Mouse (Mus musculus): ENCODE measurements around the gene Nup107.

Nup107 gene

DNA sequence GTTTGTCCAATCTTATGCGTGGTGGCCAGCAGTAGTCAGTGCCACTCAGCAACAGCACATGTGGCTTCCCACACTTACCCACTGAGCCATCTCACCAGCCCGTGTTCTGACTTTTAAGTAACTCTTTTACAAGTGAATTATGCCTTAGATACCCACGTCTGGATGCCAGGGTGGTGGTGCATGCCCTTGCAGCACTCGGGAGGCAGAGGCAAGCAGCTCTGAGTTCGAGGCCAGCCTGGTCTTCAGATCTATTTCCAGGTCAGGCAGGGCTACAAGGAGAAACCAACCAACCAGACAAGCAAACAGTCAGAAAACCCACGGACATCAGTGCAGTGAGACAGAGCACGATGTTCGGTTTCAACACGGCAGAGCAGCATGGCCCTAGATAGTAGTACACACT, 9.4 kb upstream of the Nup107 start:
- no peak for DNase-seq

DNA sequence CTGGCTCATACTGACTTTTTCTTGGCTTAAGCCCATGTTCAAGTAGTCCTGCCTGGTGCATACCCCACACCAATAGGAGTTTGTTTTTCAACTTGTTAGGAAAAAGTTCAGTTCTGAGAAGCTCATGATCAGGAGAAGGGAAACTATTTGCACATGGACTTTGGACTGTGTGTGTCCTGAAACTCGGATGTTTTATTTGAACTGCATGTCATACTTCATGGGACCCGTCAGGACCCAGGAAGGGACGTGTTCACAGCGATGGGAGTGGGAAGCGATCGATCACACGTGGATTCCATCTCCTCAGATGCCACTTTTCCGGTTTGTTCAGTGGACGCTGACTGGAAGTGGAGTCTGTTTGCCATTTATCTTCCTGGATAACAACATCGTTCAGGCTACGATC, 7.3 kb upstream of the Nup107 start:
- no peak for DNase-seq

DNA sequence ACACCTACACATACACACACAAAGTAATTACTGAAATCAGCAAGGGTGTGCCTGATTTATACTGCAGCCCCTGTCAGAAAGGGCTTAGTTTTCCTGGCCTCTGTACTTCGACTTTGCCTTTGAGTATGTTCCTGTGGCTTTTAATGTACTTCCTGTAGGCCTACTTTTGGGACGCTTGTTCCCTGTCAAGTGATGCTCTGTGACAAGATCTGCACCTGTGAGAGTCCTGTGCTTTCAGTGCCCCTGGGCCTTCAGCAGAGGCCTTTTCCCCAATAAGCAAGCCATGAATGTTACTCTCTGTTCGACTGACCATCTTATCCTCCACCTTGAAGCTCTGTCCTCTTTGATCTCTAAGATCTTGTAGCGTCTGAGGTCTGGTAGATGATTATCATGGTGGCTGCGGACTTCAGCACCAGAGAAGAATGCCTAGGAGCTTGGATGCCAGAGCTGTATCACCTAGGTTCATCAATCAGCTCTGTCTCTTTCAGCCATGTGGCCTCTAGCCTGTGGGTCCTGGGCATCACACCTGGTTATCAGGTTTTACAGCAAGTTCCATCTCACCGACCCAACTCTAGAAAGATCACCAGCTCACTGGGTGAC, 6.0 kb upstream of the Nup107 start:
- DNase-seq, result no peak

DNA sequence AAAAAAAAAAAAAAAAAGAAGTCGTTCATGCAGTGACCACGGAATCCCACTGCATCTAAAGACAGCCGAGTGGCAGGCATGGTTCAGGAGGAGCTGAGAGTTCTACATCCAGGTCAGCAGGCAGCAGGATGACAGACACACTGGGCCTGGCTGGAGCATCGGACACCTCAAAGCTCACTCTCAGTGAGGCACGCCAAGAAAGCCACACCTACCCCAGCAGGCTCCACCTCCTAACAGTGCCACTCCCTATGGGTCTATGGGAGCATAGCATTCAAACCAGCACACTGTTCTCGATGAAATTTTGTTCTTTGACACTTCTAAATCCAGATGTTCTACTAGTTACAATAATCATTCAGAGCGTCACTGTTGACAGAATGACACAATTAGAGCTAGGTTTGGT, 5.2 kb upstream of the Nup107 start:
- DNase-seq, result no peak

DNA sequence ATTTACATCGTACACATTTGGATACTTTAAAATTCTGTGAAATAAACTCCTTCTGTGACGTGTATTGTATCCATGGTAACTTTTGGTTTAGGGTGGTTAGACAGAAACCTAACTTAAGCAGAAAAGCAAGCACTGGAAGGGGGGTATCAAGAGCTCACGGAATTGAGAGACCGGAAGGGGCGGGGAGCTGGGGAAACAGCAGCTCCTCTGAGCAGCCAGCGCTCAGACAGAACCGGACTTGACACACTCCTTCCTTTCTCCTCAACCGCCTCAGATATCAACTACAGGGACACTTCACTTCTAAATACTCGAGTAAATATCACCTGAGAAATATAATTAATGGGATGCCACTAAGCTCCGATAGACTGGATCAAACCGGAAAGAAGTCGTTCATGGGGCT, 4.6 kb upstream of the Nup107 start:
- DNase-seq, result no peak

DNA sequence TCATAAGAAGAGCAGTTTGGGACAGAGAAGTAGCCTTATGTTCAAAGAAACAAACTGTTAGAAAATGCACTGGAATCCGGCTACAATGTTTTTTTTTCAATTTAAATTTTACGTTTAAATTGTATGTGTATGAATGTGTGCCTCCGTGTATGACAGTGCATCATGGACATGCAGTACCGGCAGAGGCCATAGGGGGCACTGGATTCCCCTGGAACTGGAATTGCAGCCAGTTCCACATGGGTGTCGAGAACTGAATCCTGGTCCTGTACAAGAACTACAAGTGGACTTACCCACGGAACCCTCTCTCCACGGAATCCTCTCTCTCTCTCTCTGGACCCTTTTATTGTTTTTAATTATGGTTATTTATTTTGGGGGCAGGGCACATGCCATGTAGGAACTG, 3.7 kb upstream of the Nup107 start:
- no peak for DNase-seq

DNA sequence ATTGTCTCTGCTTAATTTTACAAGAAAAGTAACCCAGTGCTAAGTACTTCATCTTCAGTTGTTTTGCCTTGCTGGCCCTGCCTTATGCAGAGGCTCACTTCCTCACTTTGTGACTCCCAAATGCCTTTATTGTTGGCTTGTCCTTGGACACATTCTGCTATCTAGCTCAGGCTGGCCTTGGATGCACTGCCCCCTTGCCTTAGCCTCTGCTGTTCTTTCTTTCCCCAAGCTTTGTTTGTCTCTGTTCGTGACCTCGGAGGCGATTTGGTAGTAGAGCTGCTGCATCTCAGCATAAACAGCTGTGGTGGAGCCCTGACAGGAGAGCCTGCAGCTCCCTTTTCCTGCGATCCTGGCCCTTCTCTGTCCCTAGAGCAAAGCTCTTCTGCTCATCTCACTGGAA, 2.7 kb upstream of the Nup107 start:
- DNase-seq, result no peak

DNA sequence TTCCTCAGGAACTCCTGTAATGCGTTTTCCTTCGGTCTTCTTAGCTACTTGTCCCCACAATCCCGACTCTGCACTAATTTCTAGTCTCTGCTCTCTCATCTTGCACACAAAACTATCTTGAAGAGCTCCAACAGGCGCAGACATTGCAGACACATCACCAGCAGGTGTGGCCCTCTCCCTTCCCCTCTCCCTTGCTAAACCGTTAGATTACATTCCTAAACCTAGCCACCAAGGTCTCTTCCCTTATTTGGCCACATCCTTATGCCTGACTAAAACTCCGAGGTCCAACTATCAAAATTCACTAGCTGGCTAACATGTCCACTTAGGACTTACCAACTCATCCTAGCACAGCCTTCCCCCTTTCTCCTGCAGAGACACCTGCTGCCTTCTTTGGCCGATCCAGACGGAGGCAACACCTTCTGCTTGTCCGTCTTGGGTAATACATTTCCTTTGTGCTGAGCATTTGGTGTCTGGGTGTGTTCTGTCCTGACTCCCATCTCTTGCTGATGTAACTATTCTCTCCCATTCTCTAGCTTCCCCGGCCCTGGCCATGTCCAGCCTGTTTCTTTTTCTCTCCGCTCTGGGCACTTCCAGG, 1.0 kb upstream of the Nup107 start:
- DNase-seq, result peak; percentile 36

DNA sequence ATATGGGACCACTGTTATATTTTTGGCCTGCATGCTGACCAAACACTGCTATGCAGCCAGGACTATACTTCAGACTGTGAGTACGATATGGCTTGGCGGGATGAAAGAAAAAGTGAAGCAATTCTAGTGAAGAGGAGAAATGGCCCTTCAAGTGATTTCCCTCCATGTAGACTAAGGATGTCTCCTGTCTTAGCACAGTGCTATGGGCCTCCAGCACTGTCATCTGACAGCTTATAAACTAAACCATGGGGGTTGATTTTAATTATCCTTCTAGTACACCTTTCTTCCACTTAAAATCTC, 1.4 kb downstream of the Nup107 start:
- no peak for DNase-seq

DNA sequence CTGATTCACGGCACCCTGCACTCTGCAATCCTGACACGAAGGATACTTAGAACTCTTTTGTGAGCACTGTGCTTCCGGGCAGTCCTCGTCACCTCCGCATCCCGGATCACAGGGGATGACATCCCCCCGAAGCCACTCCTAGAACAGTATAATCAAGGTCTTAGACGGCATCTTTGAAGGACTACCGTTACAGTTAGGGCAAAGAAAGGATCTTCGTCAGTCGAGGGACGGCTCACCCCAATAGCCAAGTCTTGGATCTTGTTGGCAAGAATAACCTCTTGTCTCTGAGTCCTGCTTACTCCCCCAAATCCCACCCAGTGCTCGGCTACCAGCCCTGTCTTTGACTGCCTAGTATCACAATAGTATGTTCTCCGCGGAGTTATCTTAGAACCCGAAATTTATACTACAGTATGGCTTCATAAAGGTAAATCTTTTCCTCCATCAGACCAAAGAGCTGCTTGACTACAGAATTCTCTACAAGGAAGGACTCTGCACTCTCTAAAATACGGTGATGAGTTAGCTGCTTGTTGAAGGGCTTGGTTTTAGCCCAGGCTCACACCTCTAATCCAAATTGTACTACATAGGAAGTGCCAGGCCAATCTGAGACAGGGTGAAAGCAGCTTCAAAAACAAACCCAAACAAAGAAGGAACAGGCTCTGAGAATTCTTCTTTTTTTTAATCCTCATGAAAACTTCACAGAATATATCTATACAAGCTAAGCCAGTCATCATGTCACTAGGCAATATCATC, 1.9 kb downstream of the Nup107 start:
- peak; percentile 14 for DNase-seq

DNA sequence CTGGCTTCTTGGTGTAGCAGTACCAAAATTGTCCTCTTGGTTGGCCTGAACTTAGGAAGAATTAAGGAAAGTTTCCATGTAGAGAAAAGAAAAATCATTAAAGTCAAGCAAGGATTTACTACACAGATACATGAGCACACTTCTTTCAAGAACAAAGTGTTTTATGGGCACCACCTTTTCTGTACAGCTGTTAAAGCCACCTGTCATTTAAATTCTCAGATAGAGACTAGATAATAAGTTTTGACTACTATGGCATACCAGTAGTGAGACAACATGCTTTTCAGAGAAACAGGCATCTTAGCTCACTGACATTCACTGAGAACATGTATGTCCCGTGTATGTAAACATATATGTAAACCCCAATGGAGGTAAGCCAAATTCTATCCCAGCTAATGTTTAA, 2.5 kb downstream of the Nup107 start:
- DNase-seq, result no peak

DNA sequence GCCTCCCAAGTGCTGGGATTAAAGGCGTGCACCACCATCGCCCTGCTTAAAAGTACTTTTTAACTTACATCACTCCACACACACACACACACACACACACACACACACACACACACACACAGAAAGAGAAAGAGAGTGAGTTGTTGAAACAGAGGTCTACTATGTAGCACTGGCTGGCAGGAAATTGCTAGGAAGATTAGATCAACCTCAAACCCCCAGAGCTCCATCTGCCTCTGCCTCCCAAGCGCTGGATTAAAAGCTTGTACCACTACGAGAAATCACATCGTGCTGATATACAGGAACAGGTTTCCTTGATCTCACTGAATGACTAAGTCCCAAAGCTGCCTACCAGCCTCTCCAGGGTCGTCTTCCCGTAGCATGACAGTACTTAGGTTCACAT, 7.9 kb downstream of the Nup107 start:
- DNase-seq, result no peak

DNA sequence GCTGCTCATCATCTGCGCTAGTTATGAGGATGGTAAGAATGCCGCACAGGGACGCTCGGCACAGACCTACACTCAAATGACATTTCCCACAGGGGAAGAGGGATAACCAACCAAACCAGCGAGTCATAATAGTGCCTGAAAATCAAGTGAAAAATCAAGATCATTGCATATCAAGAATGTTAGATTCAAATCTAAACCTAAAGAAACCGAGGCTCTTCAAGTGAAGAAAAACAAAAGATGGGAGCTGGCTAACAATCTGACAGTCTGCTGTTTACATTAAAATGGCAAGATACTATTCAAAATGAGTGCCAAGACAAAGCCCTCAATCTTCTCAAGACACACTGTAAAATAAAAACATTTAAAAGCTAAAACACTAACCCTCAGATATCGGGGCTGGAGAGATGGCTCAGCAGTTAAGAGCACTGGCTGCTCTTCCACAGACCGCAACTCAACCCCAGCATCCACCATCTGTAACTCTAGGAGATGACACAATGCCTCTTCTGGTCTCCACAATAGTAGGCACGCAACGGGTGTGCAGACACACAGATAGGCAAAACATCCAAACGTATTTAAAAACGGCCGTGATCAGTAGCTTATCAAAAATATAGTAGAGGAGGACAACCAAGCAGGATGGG, 8.6 kb downstream of the Nup107 start:
- DNase-seq, result no peak

DNA sequence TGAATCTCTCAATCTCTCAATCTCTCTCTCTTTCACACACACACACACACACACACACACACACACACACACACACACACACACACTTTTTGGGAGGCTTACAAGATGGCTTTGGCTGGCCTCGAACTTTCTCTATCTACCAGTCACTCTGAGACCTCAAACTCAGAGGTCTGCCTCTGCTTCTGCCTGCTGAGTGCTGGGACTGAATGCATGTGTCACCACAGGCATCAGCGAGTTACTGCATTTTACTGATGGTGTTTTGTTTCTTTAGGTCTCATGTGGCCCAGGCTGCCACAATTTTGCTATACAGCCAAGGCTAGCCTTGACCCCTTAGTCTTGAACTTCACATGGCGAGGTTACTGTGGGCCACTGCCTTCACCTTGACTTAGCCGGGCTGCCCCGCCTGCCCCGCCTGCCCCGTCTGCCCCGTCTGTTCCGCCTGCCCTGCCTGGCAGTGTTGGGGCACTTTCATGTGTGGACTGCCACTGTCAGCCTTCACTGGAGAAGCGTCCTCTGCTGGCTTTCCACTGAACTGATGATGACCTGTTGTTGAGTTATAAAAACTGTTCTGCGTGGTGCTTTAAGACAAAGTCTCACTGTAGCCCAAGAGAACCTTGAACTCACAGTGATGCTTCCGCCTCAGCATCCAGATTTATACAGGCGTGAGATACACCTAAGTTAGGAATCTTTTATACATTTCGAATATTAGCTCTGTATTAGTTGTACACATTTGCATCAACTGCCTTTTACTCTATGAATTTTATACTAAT, 9.8 kb downstream of the Nup107 start:
- DNase-seq, result no peak

DNA sequence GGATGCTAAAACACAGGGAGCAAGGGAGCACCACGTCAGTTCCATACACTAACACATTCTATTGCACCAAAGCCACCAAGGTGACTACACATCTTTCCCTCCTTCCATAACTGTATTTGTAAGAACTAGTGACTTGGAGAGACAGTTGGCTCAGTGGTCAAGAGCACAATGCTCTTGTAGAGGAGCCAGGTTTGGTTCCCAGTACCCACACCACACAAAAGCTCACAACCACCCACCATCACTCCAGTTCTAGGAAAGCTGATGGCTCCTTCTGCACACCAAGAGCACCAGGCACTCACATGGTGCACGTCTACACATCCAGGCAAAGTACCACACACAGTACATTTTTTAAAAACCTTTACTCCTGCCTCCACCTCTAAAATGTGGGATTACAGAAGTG, 10.4 kb downstream of the Nup107 start:
- no peak for DNase-seq

DNA sequence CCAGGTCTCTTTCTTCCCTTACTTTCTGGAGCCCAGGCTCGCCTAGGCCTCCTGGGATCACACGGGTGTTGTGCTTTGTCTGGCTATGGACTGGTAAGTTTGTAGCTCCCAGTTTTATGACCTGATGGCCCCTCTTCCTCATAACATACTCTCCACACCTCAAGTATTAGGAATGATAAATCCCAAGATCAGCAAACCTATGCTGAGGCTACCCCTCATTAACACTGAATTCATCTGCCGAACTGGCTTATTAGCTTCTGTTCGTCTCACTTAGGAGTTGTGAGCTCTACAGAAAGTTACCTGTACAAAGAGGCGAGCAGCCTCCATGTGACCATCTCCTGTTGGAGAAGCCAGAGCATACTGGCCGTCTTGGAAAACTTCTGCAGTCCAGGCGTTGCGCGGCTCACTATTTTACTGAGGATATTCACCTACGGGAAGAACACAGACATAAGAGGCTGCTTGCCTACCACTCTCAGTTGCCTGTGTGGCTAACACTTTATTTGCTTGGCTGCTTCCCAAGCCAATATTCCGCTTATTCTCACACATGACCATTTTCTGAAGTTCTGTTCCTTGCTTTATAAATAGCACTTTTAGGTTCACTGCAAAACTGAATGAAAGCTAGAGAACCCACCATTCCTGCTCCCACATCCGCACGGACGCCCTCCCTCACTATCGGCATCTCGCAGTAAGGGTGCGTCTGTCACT, 11.3 kb downstream of the Nup107 start:
- DNase-seq, result no peak

DNA sequence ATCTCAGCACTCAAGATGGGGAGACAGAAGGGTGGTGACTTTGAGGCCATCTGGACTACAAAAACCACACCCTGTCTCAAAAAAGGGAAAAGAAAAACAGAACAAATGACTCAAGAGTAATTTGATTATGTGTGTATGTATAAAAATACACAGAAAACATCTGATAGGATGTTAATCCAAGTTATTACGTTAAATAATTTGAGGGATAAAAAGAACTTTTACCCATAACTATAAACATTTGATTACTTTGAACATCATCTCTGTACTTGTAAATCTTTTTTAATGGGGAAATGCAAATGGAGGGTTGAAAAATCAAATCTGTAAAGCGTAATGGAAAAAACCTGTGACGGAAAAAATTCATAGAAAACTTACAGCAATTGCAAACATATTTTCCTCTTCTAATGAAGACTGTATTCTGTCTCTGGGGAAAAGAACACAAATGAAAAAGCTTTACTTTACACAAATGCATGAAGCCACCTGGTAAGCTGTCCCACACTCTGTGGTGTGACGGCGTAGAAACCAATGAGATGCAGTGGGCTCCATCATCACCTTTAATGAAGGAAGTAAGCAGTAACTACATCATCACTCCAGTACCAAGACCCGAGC, 12.1 kb downstream of the Nup107 start:
- DNase-seq, result no peak

DNA sequence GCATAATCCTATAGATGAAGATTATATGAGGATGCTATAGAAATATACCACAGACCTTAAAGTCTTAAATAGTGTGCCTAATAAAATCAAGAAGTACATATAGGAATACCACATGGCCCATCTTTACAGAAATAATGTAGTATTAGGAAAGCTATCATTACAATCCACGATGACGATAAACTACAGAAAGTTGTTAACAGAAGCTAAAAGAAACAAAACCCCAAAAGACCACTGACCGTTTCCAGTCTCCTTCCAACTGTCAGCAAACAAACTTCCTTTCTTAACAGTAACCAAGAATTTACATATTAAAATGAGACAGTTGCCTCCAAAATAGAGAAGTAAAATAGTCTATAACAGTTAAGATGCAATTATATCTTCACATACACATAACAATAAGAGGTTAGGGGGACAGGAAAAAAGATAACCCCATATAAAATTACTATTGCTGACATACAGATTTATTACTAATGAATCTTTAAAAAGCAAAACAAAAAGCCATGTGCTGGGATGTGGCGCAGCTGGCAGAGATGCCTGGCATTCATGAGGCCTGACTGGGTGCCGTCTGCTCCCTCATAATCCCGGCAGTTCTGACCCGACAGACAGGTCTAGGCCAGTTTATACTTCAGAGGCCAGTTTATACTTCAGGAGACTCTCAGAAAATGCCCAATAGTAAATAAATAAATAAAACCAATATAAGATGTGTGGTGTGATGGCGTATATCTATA, 12.8 kb downstream of the Nup107 start:
- no peak for DNase-seq

DNA sequence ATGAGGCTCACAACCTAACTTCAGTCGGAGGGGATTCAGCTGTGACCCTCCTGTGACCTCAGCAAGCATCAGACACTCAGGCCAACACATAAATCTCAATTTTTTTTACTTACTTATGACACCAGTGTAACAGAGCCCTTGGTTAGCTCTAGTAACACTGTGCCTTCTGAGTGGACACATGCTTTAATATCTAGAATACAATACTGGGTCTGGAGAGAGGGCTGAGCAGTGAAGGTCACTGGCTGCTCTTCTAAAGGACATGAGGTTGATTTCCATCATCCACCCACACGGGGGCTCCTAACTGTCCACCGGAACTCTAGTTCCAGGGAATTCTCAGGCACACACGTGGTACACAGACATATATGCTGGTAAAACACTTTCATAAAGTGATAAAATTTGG, 13.6 kb downstream of the Nup107 start:
- DNase-seq, result no peak

DNA sequence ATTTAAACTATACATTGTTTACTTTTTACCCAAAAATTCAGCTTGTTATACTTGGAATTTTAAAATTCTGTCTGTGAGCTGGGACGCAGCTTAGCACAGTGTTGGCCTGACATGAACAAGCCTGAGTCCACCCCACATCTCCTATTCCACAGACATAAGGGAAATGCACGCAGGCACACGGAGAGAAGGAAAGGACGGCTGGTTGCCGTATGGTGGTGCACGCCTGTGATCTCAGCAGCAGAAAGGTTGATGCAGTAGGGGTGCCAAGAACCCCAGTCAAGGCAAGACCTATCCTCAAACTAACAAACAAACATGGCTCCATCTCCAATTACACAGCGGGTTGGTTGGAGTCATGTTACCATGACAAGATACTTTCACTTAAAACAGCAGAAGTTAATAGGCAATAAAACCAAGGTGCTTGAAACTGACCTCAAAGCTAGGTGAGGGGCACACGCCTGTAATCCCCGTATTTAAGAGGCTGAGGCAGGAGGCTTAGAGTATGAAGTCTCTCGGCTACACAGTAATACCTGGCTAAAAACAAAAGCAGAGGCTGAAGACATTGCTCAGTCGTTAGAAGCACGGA, 14.1 kb downstream of the Nup107 start:
- DNase-seq, result no peak
